Mouse (Mus musculus) frontal cortex, adult (tissue): ENCODE results near the gene Pvr.

Experiments
- ATAC-seq: cut with Nextera tagmentation; 2 replicates; pipeline ENCODE4 v1.9.2; 2017; ENCODE audit warnings: mild to moderate bottlenecking, moderate library complexity, mixed read lengths; ENCODE audit not compliant: low TSS enrichment

Pvr gene

GRCm38 (mm10) chr7:19871943-19872601 lies 48.9 kb downstream of the Pvr start:
- ATAC-seq: no peak

- no peak for ATAC-seq
Observed at GRCm38 (mm10) chr7:19871137-19871621, 49.8 kb downstream of the Pvr start.

GRCm38 (mm10) chr7:19867751-19868399 lies 53.1 kb downstream of the Pvr start:
- no peak for ATAC-seq

DNA sequence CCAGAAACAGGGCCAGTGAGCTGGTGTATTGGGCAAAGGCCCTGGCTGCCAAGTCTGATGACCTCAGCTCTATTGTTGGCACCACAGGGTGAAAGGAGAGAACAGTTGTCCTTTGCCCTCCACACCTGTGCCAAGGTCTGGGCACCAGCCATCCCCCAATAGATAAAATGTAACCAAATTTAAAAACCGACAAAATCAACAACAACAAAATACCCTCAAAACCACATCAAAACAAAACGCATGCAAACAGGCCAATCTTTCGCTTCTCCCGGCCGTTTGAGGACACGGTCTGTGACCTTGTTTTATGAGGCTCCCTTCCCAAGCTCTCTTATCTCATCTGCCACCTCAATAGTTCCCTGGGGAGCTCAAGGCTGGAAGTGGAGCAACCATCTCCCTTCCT lies 54.5 kb downstream of the Pvr start:
- ATAC-seq: no peak

GRCm38 (mm10) chr7:19865246-19866036 lies 55.5 kb downstream of the Pvr start:
- ATAC-seq: no peak

DNA sequence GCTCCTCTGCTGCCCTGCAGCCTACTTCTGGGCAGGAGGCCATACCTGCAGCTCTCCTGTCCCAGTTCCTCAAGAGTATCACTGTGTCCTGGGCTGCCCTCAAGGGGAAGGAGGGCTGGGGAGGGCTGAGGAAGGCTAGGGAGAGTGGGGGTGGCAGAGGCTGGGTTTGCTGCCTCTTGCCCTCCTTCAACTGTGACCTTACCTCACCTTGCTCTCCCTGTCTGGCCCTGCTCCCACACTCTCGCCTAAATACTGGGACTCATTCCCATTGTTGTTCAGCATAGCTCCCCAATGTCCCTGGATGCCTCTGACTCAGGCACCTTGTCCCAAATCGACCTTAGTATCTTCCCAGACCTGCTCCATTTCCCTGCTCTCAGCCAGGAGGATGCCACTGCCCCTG lies 56.7 kb downstream of the Pvr start:
- no peak for ATAC-seq

- ATAC-seq: no peak
Observed at GRCm38 (mm10) chr7:19861199-19861598, 59.8 kb downstream of the Pvr start, which contains the start of gene Ceacam16. Gene Ceacam16, minus strand, starts transcription at chr7:19861299.

DNA sequence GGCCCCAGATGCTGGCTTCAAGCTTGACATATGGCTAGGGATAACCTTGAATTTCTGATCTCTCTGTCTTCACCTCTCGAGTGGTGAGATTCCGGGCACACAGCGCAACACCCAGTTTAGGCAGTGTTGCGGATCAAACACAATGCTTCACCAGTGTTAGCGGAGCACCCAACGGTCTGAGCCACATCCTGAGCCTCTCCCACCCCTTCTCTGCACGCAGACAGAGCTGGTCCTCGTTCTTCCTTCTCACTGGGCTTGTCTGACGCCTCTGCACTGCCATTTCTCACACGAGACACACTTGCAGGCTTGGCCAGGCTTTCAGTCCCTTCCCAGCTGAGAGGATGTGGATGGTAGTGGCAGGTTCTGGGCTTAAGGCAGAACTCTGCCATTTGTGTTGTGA lies 61.2 kb downstream of the Pvr start:
- no peak for ATAC-seq

DNA sequence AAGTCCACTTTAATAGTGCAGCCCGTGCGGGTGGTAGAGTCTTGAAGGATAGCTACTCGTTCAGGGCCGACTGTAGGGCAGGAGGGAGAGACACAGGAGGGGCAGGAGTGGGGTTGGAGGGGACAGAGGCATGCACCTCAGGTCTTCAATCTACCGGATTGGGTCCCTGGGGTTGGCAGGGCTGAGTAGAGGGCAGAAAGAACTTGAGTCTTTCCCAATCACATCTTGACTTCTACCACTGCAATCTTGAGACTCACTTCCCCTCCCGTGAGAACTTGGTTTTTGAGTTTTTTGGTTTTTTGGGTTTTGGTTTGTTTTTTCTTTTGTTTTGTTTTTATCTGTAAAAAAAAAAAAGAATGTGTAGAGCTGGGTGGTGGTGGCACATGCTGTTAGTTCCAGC lies 64.7 kb downstream of the Pvr start:
- no peak for ATAC-seq

DNA sequence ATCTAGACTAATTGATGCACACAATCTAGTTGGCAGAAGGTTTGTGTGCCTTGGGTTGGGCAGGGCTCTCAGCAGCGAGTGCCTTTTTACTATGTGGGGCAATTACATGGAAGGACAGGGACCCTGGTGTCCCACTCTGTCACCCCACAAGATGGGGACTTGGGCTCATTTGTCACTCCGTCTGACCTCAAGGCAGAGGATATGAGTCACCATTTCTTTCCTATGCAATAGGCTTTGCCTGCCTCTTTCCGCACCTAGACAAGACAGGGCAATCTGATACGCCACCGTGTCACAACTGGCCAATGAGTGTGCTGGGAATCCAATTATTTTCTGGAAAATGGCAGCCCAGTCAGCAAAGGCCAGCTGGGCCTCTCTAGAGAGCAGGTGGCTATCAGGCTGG lies 65.3 kb downstream of the Pvr start:
- ATAC-seq: no peak
